Mouse (Mus musculus) intestine, embryonic 15.5 days (tissue): ENCODE results near the gene Sugct. TPM values are rescaled to one million over a fixed set of nuclear protein-coding genes. Genes with fewer than 3 reads are reported as not detected.

ENCODE experiments used
- ATAC-seq: fragments of 200-750 bp; cut with Nextera tagmentation; 2 replicates; pipeline ENCODE4 v1.8.0; 2017; ENCODE audit warnings: moderate TSS enrichment, moderate library complexity
- H3K27ac ChIP-seq: fragments of 300-500 bp; sonication (generic); 2 replicates; pipeline ENCODE4 v1.5.1; 2015; ENCODE audit warnings: mild to moderate bottlenecking, inconsistent platforms
- H3K27me3 ChIP-seq: fragments of 300-500 bp; sonication (generic); replicated peaks from 2 replicates; pipeline ENCODE4 v1.6.1; 2015; ENCODE audit warnings: inconsistent platforms
- H3K36me3 ChIP-seq: fragments of 300-500 bp; sonication (generic); 2 replicates; pipeline ENCODE4 v1.6.1; 2015; ENCODE audit warnings: inconsistent platforms
- H3K4me1 ChIP-seq: fragments of 300-500 bp; sonication (generic); replicated peaks from 2 replicates; pipeline ENCODE4 v1.6.1; 2015; ENCODE audit warnings: inconsistent platforms
- H3K4me2 ChIP-seq: fragments of 300-500 bp; sonication (generic); replicated peaks from 2 replicates; pipeline ENCODE4 v1.6.1; 2015; ENCODE audit warnings: mild to moderate bottlenecking, inconsistent platforms
- H3K4me3 ChIP-seq: fragments of 300-500 bp; sonication (generic); replicated peaks from 2 replicates; pipeline ENCODE4 v1.5.1; 2015; ENCODE audit warnings: inconsistent platforms
- H3K9ac ChIP-seq: fragments of 300-500 bp; sonication (generic); 2 replicates; pipeline ENCODE4 v1.6.1; 2015; ENCODE audit warnings: inconsistent platforms
- H3K9me3 ChIP-seq: fragments of 300-500 bp; sonication (generic); 2 replicates; pipeline ENCODE4 v1.6.1; 2016; ENCODE audit warnings: inconsistent platforms
- WGBS: fragments of 180-500 bp; shearing (Covaris S2); methylation state at CpG from one replicate; pipeline ENCODE4 v1.1.7; 2015; 5-methylcytosine and 5-hydroxymethylcytosine counted together
- polyA plus RNA-seq: library from polyadenylated mRNA; unstranded; fragments of >200 nt; fragmentation: Nextera tagmentation; extraction: Ambion mirVana; gene quantifications from 2 replicates; pipeline ENCODE4 v1.2.1, GENCODE M21; 2015

Gene Sugct
- polyA plus RNA-seq, 1 experiment from 2014 or later: 5.3 TPM

DNA sequence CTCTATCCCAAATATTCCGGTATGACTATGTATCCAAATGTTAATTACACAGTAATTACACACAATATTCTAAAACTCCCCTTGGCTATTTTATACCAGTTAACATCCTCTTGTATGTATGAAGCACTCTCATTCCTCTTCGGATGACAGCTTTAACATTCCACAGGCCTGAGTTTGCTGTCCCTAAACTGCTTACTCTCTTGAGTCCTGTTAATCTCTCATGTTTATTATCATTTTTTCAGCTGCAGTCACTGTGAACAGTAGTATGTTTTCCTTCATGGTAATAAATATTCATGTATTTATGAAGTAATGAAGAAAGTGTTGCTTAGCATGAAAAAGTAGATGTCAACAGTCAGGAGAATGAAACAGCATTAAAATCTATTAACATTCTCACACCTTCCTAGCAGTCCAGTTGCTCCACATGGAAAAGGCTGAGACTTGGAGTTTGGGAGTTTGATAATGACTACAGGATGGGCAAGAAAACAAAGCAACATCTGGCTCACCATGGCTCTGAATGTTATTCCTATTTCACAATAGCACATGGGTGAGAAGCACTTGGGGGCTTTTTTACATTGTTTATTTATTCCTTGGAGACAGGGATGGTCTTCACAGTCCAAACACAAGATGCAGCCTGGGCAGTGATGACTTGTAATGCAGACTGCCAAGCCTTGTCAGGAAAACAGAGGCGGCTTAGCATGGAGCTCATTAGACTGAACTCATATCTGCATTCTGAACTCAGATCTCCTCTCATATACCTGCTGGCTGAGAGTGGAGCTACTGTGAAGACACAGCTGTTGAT, 651.7 kb downstream of the Sugct start:
- Histone ChIP-seq H3K36me3 (no peaks in the 10 kb centered on the region), H3K9ac (no peak overlapping the region), H3K27ac (no peak overlapping the region), H3K4me2 (no peak overlapping the region), H3K27me3 (no peaks in the 10 kb centered on the region), H3K4me3 (no peak overlapping the region), H3K4me1 (no peaks in the 10 kb centered on the region), H3K9me3 (no peaks in the 10 kb centered on the region)
- no peak for ATAC-seq
- 60% methylated on average over 3 of the region's 3 CpGs for WGBS

DNA sequence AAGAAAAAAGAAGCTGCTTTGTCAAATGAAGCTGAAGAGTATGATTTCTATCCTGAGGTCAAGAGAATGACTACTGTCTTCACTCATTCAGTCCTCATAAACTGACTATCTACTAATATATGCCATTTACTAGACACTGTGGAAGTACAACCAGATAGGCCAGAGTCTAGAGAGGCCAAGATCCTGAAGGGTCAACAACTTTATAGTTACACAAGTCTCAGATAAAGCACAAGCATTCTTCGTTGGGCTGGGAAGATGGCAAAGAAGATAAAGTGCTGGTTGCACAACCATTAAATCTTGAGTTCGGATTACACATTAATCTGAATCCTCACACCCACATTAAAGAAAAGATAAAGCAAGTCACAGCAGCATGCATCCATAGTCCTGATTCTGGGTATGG, 653.0 kb downstream of the Sugct start:
- WGBS: 66% methylated on average over 2 of the region's 2 CpGs
- Histone ChIP-seq H3K36me3 (no peaks in the 10 kb centered on the region), H3K4me3 (no peak overlapping the region), H3K27me3 (no peaks in the 10 kb centered on the region), H3K27ac (no peak overlapping the region), H3K9ac (no peak overlapping the region), H3K4me1 (no peaks in the 10 kb centered on the region), H3K4me2 (no peak overlapping the region), H3K9me3 (no peaks in the 10 kb centered on the region)
- peak; percentile 53 for ATAC-seq

DNA sequence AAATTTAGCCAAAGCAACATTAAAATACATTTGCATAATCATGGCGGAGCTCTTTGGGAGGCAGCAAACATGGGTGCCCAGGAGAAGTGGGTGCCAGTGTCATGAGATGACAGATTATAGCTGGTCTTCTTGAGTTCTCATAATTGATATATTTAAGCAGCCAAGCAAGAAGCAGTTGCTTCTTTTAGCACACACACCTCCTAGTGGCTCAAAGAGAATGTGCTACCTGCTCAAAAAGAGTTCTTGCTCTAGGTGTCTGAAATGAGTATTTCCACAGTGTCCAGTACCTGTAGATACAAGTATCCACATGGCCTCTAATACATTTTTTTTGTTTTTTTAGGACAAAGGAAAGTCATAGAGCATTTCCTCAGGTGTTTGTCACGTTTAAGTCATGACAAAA, 655.6 kb downstream of the Sugct start:
- H3K27ac ChIP-seq: no peak overlapping the region
- no peak overlapping the region for H3K4me2 ChIP-seq
- no peak for ATAC-seq
- H3K27me3 ChIP-seq: no peaks in the 10 kb centered on the region
- no peaks in the 10 kb centered on the region for H3K4me1 ChIP-seq
- WGBS: 85% methylated on average over 2 of the region's 2 CpGs
- no peak overlapping the region for H3K4me3 ChIP-seq
- no peaks in the 10 kb centered on the region for H3K9me3 ChIP-seq
- H3K9ac ChIP-seq: no peak overlapping the region
- no peaks in the 10 kb centered on the region for H3K36me3 ChIP-seq

DNA sequence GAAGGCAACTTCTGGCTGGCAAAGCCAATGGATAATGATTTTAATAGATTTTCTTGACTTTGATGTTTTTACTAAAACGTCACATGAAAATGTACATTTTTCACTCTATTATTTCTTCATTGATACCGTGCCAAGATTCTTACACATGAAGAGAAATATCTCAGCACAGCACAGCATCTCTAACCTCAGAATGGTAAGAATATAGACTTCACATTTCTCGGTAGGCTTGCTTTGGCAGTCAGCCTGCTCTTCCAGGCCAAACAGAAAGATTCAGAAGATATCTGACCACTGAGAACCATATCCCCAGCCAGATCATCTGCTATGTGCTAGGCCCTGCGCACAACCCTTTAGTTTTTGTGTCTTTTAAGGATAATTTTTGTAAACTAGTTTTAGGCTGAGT, 657.0 kb downstream of the Sugct start:
- 72% methylated on average over 4 of the region's 4 CpGs for WGBS
- Histone ChIP-seq H3K9me3 (no peaks in the 10 kb centered on the region), H3K4me3 (no peak overlapping the region), H3K27me3 (no peaks in the 10 kb centered on the region), H3K4me1 (no peaks in the 10 kb centered on the region), H3K4me2 (no peak overlapping the region), H3K27ac (no peak overlapping the region), H3K36me3 (no peaks in the 10 kb centered on the region), H3K9ac (no peak overlapping the region)
- no peak for ATAC-seq

DNA sequence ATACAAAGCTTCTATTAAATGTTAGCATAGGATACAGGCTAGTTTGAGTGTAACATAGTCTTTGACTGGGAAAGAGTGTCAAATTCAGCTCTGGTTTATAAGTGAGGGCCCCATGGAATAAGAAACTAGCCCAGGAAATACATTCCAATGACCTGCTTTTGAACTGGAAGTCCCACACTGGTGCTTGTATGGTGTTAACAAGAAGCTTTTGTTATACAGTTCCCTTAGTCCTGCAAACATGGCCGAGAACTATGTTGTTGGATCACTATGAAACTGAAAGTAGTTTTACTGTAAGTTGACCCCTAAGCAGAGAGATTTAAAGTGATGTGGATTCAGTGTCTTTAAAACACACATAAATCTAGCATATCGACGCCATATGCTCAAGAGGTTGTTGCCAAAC, 657.5 kb downstream of the Sugct start:
- Histone ChIP-seq H3K4me1 (no peaks in the 10 kb centered on the region), H3K4me2 (no peak overlapping the region), H3K9ac (no peak overlapping the region), H3K4me3 (no peak overlapping the region), H3K27me3 (no peaks in the 10 kb centered on the region), H3K27ac (no peak overlapping the region), H3K9me3 (no peaks in the 10 kb centered on the region), H3K36me3 (no peaks in the 10 kb centered on the region)
- ATAC-seq: 0 out of 2 replicates have a peak, but pooled peaks have one; percentile 25
- 57% methylated on average over 3 of the region's 3 CpGs for WGBS

DNA sequence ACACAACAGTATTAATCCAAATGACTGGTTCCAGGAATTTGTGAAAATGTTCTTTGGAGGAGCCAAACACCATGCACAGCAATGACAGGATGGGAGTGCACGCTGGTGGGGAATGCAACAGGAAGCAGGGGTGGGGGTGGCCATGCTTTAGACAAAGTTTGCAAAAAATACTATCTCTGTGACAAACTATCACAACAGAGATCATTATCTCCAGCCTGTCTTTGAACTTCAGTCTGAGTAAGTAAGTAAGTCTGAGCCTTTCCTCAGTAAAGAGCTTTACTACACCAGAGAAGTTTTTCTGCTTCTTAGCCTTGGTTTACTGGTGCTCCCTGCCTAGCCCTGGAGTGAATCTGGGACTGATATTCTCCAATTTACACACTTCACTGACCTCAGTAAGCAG, 664.6 kb downstream of the Sugct start:
- Histone ChIP-seq H3K36me3 (no peaks in the 10 kb centered on the region), H3K4me3 (no peak overlapping the region), H3K4me2 (no peak overlapping the region), H3K9me3 (no peaks in the 10 kb centered on the region), H3K4me1 (no peaks in the 10 kb centered on the region), H3K27me3 (no peaks in the 10 kb centered on the region), H3K27ac (no peak overlapping the region), H3K9ac (no peak overlapping the region)
- 69% methylated on average over 1 of the region's 1 CpGs for WGBS
- ATAC-seq: no peak

DNA sequence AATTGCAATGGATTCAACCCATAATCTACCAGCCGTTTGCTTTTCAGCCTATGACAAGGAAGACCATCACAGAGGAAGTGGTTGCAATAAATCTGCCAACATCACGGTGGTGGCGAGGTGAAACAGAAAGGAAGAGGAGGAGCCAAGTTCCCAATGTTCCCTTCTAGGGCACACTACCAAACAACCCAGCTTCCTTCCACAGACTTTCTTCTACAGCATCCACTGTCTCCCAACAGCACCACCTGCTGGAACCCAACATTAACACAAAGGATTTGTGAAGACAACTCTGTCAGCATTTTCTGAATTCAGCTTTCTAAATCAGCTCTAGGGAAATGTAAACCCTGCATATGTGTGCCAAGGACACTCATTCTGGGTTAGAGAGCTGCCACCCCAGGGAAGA, 666.8 kb downstream of the Sugct start:
- no peaks in the 10 kb centered on the region for H3K4me1 ChIP-seq
- H3K27ac ChIP-seq: no peak overlapping the region
- no peak overlapping the region for H3K9ac ChIP-seq
- peak; percentile 68; the same call in 1 of the 2 replicates for ATAC-seq
- no peaks in the 10 kb centered on the region for H3K9me3 ChIP-seq
- H3K36me3 ChIP-seq: no peaks in the 10 kb centered on the region
- no peak overlapping the region for H3K4me3 ChIP-seq
- no peaks in the 10 kb centered on the region for H3K27me3 ChIP-seq
- WGBS: 30% methylated on average over 3 of the region's 3 CpGs
- H3K4me2 ChIP-seq: no peak overlapping the region

DNA sequence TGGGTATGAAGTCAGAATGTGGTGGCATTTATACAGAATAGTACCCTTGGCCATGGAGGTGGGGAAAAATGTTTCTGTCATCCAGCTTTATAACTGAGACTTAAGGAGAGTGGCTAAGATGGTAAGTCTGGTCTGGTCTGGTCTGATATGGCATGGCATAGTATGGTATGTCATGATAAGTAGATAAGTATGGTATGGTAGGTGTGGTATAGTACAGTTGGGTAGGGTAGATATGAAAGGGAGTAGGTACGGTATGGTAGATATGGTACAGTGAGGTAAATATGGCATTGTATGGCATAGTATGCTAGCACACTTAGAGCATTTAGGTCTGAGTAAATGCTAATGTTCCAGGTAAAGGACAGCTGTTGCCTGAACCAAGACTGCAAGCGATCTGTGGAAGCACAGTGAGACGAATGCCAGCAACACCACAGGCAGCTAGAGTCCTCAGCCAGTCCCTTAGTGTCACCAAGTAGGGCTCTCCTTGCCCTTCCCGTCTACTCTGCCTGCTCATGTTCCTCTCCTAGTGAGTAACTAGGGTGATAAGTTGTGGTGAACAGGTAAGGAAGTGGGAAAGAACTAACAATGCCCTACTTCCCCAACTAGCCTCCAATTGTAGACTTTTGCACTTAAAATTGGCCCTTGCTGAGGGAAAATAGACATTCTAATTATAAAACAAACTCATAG, 667.4 kb downstream of the Sugct start:
- Histone ChIP-seq H3K4me2 (no peak overlapping the region), H3K9me3 (no peaks in the 10 kb centered on the region), H3K4me1 (no peaks in the 10 kb centered on the region), H3K9ac (no peak overlapping the region), H3K36me3 (no peaks in the 10 kb centered on the region), H3K27me3 (no peaks in the 10 kb centered on the region), H3K27ac (no peak overlapping the region), H3K4me3 (no peak overlapping the region)
- ATAC-seq: peak; percentile 81; the same call in 1 of the 2 replicates
- 90% methylated on average over 4 of the region's 4 CpGs for WGBS

DNA sequence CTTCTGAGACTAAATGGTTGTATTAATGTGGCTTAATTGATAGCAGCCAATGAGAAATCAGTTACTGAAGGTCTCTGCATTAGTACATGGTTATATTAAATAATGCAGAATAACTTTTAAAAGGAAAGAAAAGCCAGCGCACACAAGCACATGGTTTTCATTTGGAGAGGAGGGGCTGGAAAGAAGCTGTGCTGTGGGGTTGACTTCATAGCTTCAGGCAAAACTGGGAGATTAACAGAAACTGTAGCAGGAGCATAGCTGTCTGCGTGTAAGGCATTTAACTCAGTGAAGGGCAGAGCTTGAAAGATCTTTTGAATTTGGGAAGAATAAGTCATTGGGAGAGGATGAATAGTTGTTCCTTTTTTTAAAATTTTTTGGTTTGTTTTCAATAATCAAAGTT, 668.4 kb downstream of the Sugct start:
- H3K4me2 ChIP-seq: no peak overlapping the region

DNA sequence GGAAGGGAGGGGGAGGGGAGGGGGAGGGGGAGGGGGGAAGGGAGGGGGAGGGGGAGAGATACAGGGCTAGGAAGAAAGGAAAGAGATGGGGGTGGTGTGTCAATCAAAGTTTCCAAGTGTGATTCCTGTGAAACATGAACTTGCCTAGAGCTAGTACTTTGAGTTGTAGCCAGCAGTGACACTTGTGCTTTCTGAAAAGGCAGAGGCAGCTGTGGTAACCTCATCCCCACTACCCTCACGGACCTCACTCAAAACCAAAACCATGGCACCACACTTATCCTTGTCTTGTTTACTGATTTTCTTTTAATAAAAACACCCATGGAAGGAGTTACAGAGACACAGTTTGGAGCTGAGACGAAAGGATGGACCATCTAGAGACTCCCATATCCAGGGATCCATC, 698.9 kb downstream of the Sugct start:
- no peak overlapping the region for H3K4me3 ChIP-seq
- H3K36me3 ChIP-seq: no peaks in the 10 kb centered on the region
- no peak overlapping the region for H3K4me2 ChIP-seq
- H3K9me3 ChIP-seq: no peaks in the 10 kb centered on the region
- no peaks in the 10 kb centered on the region for H3K27me3 ChIP-seq
- ATAC-seq: no peak
- no peak overlapping the region for H3K9ac ChIP-seq
- H3K27ac ChIP-seq: no peak overlapping the region
- H3K4me1 ChIP-seq: no peaks in the 10 kb centered on the region
- 94% methylated on average over 2 of the region's 2 CpGs for WGBS

More for the DNA sequence above, 668.4 kb downstream of the Sugct start:
- WGBS: 87% methylated on average over 2 of the region's 2 CpGs
- ATAC-seq: no peak
- Histone ChIP-seq H3K9ac (no peak overlapping the region), H3K4me1 (no peaks in the 10 kb centered on the region), H3K27ac (no peak overlapping the region), H3K9me3 (no peaks in the 10 kb centered on the region), H3K27me3 (no peaks in the 10 kb centered on the region), H3K36me3 (no peaks in the 10 kb centered on the region), H3K4me3 (no peak overlapping the region)

DNA sequence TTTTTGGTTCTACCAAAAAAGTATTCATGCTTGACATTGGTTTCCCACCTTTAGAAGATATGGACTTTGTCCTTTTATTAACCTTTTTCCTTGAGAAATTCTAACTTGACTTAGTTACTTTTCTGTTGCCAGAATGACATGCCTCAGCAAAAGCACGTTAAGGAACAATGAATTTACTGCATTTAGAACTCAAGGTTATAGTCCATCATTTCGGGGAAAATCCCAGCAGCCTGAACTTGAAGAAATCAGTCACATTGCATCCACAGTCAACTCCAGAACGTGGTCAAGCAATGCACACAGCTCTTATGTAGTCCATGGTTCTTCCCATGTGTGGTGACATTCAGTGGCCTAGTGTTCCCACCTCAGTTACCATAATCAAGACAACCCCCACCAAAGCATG, 700.0 kb downstream of the Sugct start:
- Histone ChIP-seq H3K27me3 (no peaks in the 10 kb centered on the region), H3K4me2 (no peak overlapping the region), H3K9me3 (no peaks in the 10 kb centered on the region), H3K4me1 (no peaks in the 10 kb centered on the region), H3K4me3 (no peak overlapping the region), H3K36me3 (no peaks in the 10 kb centered on the region), H3K9ac (no peak overlapping the region), H3K27ac (no peak overlapping the region)
- ATAC-seq: no peak
- 79% methylated on average over 3 of the region's 3 CpGs for WGBS

DNA sequence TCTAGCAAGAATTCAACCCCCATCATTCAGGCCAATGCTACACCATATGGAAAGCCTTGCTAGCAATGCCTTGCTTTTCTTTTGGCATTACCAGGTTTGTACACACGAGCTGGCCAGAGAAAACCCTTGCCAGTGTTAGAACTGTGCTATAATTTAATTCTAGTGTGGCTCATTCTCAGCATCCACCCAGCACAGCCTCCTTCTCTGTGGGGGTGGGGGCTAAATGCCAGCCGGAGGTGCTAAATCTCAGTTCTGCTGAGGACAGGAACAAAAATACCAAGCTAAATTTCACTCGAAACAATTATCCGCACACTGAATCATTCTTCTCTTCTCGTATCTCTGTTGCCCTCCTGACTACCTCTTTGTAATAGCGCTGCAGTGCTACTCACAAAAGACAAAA, 717.6 kb downstream of the Sugct start:
- Histone ChIP-seq H3K36me3 (no peaks in the 10 kb centered on the region), H3K4me2 (no peak overlapping the region), H3K27me3 (no peaks in the 10 kb centered on the region), H3K4me3 (no peak overlapping the region), H3K27ac (no peak overlapping the region), H3K9ac (no peak overlapping the region), H3K9me3 (no peaks in the 10 kb centered on the region), H3K4me1 (no peaks in the 10 kb centered on the region)
- 75% methylated on average over 6 of the region's 6 CpGs for WGBS
- no peak for ATAC-seq

DNA sequence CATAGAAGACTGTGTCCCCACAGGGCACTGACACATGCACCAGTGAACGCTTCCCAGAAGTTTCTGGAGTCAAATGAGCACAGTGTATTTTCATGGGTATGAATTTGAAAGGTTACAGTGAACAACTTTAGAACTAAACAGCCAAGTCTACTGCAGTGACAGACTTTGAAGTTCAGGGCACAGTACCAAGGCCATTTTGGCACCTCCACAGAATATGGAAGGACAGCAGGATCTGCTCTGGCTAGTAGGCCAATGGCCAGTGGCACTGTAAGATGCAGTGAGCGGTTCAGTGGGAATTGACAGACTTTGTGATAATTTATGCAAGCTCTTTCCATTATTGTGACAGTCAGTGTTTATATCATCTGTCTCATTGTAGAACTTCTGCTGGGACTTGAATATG, 724.1 kb downstream of the Sugct start:
- Histone ChIP-seq H3K27ac (no peak overlapping the region), H3K4me1 (no peaks in the 10 kb centered on the region), H3K36me3 (no peaks in the 10 kb centered on the region), H3K9me3 (no peaks in the 10 kb centered on the region), H3K9ac (no peak overlapping the region), H3K4me3 (no peak overlapping the region), H3K4me2 (no peak overlapping the region), H3K27me3 (no peaks in the 10 kb centered on the region)
- WGBS: 86% methylated on average over 2 of the region's 2 CpGs
- ATAC-seq: no peak
